Mouse (Mus musculus): ENCODE results near the gene Gm45021. TPM values are rescaled to one million over a fixed set of nuclear protein-coding genes. Genes with fewer than 3 reads are reported as not detected.
A peak's percentile ranks its signal among the peaks of the same experiment; 100 is the strongest.
"Not testable (repeated sequence)": the region's sequence is repeated elsewhere in the genome, so short reads cannot be mapped to it uniquely, and the experiment has no call there.

Gene Gm45021
- total RNA-seq, 2 experiments from 2014 or later, result not detected

DNA sequence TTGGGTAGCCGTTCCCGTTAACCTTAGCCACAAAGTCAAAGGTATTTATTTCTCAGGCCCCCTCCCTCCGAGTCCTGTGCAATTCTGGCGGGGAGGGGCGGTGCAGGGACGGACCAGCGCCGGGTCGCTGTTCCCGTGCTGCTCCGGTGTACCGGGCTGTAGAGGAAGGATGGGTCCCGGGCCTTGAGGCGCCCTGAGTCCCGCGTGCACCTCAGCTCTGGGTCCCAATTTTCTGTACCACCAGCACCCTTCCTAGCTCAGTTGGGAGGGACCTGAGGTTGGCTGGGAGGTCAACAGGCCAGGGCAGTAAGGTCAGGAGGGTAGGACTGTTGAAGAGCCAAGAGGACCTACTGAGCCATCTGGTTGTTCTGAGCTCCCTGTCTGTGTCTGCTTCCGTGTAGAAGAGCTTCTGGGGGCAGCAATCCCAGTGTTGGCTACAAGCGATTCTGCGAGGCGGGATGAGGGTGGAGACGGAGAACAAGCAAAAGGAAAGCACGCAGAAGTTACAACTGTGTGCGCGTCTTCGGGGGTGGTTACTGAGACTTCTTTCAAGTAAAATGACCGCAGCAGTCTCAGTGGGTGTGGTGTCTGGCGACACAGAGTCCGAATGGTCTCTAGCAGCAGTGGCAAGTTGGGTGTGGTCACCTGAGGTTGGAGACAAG is 12.8 kb downstream of the Gm45021 start:
- ATAC-seq (replicated peaks; ENCODE audit: low FRiP score, low TSS enrichment, poor library complexity, severe bottlenecking), result peak; percentile 39

DNA sequence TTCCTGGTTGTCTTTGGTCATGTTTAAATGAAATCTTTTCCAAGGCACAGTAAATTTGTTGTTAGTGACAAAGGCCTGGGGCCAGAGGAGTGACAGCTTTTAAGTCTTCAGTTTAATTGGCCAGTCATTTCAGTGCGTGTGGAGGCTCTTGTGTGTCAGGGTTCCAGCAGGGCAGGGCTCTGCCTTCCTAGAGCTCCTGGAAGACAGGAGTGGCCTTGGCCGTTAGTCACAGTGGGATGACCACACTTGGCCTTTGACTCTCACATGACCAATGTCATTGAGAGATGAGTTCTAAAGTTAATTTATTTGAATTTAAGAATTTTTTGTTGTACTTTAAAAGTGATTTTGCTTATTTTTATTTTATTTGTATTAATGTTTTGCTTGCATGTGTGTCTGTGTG is 18.7 kb downstream of the Gm45021 start:
- no peak for ATAC-seq (replicated peaks; ENCODE audit: low FRiP score, low TSS enrichment, poor library complexity, severe bottlenecking)

DNA sequence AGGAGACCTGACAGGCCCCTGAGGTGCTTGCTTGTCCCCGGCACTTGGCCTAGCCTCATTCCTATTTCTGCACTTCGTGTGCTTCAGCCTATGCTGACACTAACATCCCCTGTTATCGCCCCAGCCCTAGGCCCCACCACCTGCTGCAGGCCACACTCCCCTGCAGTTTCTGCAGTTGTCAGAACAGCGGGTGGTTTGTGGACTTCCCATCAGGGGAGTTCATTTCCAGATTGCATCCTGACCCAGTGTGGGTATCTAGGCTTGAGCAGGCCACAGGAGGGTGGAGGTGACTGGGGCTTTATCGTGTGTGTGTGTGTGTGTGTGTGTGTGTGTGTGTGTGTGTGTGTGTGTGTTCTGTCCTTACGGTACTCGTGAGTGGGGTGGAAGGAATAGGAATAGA is 20.1 kb downstream of the Gm45021 start:
- peak; percentile 75 for ATAC-seq (replicated peaks; ENCODE audit: low FRiP score, low TSS enrichment, poor library complexity, severe bottlenecking)

DNA sequence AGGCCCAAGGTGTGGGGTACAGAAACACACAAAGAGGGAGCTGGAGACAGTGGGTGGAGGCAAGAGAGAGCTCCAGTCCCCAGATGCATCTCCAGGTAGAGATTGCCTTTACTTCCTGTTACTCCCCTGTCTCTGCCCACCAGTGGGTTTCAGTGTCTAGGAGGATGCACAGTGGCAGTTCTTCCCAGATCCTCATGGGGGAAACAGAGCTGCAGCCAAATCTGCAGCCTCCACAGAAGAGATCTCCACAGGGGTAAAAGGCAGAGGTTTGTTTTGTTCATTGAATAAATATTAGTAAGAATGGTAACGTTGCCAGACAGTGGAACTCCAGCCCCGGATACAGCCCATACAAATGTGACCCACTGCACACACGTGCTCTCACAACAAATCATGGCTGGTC is 21.2 kb downstream of the Gm45021 start:
- no peak for ATAC-seq (replicated peaks; ENCODE audit: low FRiP score, low TSS enrichment, poor library complexity, severe bottlenecking)

DNA sequence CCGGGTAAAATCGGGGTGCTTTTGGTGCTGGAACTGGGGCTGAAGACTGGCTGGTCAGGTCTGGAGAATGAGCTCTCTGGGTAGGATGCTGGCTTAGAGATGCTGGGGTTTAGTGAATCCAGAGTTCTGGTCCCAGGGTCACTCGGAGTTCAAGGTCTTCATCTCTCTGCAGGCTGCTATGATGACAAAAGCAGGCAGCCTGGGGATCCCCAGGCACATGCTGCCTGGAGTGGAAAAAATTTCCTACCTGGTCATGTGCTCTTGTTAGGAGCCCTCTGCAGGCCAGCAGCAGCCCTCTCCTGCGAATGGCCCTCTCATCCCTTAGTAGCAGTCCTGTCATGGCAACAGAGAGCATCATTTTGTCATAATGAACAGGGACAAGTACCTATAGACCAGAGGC is 24.1 kb downstream of the Gm45021 start:
- ATAC-seq (replicated peaks; ENCODE audit: low FRiP score, low TSS enrichment, poor library complexity, severe bottlenecking), result no peak

DNA sequence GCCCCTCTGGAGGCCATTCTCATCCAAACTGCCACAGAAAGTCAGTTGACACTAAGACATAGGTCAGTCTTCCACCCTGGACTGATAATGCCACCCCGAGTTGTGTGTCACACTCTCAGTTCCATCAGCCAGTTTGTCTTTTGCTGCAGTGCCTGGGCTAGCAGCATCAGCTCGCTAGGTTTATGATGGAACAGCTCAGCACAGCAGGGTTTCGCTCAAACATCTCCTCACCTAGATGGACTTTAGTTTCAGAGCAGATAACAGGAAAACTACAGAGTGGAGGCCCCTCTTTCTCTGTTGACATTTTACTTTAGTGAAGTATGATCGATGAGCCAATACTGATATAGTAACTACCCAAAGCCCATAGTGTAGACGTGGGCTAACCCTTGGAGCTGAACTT is 25.3 kb downstream of the Gm45021 start:
- no peak for ATAC-seq (replicated peaks; ENCODE audit: low FRiP score, low TSS enrichment, poor library complexity, severe bottlenecking)

DNA sequence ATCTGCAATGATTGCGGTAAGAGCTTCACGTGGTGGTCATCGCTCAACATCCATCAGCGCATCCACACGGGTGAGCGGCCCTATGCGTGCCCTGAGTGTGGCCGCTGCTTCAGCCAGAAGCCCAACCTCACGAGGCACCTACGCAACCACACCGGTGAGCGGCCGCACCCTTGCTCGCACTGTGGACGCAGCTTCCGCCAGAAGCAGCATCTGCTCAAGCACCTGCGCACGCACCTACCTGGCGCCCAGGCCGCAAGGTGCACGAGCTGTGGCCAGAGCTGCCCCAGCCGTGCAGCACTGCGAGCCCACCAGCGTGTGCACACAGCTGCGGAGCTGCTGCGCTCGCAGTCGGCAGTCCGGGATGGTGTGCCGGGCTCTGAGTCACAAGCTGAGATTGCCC is 30.6 kb downstream of the Gm45021 start:
- ATAC-seq (replicated peaks; ENCODE audit: low FRiP score, low TSS enrichment, poor library complexity, severe bottlenecking), result no peak

DNA sequence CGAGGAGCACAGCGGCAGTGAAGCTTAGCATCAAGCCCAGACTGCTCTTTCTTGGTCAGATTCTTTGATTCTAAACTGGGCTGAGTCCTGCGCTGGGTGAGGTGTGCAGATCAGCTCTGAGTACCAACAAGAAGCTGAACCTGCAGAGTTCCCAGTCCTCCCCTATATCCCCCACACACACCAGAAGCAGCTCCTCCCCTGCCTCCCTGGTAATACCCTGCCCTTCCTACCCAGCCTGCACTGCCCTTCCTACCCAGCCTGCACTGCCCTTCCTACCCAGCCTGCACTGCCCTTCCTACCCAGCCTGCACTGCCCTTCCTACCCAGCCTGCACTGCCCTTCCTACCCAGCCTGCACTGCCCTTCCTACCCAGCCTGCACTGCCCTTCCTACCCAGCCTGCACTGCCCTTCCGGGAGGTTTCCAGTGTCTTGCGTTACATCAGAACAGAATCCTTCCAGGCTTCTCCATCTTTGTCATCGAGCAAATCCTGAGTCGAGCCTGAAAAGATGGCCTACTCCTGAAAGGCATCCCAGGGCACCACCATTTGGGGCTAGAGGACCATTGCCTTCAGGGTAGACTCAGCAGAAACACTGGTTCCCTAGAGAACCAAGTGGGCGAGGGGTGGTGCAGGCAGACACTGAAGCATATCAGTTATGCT is 32.9 kb downstream of the Gm45021 start:
- ATAC-seq (replicated peaks; ENCODE audit: low FRiP score, low TSS enrichment, poor library complexity, severe bottlenecking), result not testable (repeated sequence)

DNA sequence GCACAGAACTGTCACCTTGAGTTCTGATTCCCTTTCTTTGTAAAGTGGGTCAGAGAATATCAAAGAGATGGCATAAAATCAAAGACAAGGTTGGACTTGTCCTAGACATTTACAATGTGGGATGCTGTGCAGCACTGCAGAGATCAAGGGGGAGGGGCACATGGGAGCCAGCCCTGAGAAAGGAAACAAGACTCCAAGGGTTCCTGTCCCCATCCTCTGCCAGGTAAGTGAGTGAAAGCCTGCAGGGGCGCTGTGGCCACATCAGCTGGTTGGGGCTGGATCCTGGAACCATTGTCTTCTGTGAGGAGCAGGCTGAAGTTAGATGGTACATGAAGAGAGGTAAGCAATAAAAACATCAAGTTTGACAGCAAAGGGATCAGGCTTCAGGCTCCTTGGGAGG is 34.0 kb downstream of the Gm45021 start:
- ATAC-seq (replicated peaks; ENCODE audit: low FRiP score, low TSS enrichment, poor library complexity, severe bottlenecking), result no peak

DNA sequence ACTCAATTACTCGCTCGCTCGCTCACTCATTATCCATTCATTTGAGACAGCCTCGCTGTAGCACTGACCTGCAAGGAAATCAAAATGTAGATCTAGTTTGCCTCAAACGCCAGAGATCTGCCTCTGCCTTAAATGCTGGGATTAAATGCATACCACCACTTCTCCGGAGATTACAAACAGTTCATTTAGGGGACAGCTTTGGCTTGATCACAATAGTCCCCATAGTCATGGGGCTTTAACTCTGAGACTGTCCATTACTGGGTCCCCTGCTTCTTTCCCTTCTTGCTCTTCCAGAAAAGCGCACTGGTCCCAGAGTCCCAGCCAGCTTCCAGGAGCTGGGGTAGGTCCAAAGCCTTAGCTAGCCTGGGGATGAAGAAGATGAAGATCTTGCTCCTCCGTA is 37.1 kb downstream of the Gm45021 start, which contains the start of gene AI854703:
AI854703 (plus strand) TSS at position 301 of the 400 bp plus-strand sequence.
- no peak for ATAC-seq (replicated peaks; ENCODE audit: low FRiP score, low TSS enrichment, poor library complexity, severe bottlenecking)

DNA sequence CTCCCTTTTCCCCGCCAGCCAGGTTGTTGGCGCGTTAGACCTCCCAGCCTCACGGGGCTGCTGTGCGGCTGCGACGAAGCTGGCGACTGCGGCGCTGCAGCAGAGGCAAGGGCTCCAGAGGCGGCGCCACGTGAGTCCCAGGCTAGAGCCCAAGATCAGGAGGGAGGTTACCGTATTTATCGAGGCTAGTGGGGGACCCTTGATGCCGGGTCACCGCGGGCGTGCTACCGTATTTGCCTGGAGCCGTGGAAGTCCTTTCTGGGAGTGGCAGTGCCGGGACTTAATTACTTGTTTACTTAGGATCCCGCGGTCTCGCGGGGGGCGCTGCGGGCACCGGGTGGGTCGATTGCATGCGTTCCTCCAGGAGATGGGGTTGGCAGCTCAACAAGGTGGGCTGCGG is 37.6 kb downstream of the Gm45021 start:
- peak; percentile 91 for ATAC-seq (replicated peaks; ENCODE audit: low FRiP score, low TSS enrichment, poor library complexity, severe bottlenecking)

DNA sequence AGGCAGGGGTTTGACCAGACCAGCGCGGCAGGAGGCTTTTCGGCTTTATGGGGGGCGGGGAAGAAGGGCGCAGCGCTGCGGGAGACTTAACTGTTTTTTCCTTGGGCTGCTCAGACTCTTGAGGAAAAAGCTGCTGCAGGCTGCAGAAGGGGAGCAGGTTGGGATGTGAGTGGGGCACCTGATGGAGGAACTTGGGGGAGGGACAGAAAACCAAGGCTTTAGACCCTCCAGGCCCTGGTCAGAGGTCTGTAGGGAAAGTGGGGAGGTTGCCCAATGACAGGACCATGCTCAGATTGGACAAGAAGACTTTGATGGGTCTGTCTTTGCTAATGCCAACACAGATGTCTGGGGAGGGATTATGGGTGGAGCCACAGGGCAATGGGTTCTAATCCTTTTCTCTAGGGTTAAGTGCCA is 38.1 kb downstream of the Gm45021 start:
- ATAC-seq (replicated peaks; ENCODE audit: low FRiP score, low TSS enrichment, poor library complexity, severe bottlenecking), result no peak

DNA sequence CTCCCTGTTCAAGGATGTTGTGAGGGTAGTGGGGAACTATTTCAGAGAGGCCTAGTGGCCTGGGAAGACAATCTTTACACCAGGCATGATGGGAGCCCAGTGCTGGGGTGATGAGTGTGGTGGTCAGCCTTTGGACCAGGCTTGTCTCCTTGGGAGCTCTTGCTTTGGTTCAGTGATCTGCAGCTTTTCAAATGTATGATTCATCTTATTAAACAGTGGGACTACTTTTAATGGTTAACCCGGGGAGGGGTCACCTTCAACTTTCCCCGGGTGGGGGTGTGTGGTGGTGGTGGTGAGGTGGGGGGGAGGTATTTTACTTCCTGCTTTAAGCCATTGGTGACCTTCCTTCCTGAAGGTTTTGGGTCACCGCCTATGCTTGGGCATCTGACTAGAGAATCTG is 39.0 kb downstream of the Gm45021 start:
- no peak for ATAC-seq (replicated peaks; ENCODE audit: low FRiP score, low TSS enrichment, poor library complexity, severe bottlenecking)

DNA sequence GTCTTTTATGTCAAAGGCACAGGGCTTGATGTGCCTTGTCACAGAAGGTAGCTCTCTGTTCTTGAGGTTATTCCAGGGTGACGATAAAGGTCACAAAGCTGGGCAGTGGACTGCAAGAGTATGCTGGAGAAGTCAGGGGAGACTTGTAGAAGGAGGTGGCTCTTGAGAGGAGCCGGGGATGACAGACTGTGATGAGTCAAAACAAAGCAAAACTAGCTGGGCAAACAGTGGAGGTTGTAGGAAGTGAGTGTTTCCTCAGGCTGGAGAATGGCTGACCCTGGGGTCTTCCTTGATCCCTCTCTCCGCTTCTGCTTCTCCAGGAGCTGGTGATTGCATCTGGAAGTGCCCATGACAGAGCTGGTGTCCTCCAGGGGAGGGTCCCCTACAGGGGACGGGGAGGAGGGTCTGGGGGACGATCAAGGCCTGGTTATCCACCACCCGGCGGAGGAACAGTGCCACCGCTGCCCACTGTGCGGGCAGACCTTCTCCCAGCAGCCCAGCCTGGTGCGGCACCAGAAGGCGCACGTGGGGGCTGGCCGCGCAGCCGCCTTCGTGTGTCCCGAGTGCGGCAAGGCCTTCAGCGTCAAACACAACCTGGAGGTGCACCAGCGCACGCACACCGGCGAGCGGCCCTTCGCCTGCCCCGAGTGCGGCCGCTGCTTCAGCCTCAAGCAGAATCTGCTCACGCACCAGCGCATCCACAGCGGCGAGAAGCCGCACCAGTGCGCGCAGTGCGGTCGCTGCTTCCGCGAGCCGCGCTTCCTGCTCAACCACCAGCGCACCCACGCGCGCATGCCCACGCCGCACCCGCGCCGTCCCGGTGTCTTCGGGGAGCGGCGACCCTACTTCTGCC is 39.6 kb downstream of the Gm45021 start:
- ATAC-seq (replicated peaks; ENCODE audit: low FRiP score, low TSS enrichment, poor library complexity, severe bottlenecking), result 0 out of 2 replicates have a peak, but pooled peaks have one; percentile 14

DNA sequence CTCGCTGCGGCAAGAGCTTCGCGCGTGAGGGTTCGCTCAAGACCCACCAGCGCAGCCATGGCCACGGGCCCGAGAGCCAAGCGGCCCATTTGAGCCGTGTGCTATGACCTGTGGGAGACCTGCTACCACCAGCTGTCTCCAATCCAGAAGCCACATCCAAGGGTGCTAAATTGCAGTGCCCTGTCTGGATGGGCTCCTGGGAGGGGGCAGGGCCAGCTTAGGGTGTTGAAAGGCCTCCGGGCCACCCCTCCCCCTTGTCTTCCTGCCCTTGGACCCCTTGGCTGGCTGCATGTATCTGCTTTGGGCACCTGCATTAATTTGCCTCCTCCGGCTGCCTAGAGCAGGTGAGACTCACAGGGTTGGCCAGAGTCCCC is 40.2 kb downstream of the Gm45021 start:
- no peak for ATAC-seq (replicated peaks; ENCODE audit: low FRiP score, low TSS enrichment, poor library complexity, severe bottlenecking)

DNA sequence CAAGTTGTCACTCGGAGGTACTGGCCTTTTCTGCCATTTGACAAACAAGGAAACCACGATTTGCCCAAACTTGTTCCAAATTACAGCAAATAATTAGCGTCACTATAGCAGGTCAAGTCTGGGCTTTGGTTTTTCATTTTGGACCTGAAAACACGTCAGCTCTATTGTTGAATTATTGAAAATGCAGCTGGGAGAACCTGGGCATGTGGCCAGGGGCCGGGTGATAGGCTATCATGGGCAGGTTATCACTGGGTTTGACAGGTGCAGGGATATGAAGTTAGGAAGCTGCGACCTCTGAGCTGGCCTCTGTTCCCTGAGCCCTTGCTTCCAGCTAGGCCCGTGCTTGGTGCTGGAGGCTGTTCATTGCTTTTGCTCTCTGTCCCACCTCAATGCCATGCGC is 41.4 kb downstream of the Gm45021 start:
- ATAC-seq (replicated peaks; ENCODE audit: low FRiP score, low TSS enrichment, poor library complexity, severe bottlenecking), result no peak

DNA sequence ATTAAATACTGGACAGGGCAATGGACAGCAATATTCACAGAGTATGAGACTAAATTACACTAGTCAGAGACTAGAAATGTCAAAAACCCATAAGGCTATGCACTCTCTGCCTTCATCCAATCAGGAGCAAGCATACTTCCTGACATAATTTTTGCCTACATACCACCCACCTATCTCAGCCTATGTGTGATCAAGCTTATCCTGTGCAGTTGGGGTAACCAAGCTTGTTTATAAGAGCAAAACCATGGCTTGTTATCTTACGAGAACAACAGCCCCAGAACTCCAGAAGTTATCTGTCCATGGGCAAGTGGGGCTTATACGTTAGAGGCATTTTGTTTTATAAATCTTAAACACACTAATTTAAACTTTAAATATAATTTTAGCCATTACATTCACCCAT is 45.7 kb downstream of the Gm45021 start:
- peak; percentile 96 for ATAC-seq (replicated peaks; ENCODE audit: low FRiP score, low TSS enrichment, poor library complexity, severe bottlenecking)

DNA sequence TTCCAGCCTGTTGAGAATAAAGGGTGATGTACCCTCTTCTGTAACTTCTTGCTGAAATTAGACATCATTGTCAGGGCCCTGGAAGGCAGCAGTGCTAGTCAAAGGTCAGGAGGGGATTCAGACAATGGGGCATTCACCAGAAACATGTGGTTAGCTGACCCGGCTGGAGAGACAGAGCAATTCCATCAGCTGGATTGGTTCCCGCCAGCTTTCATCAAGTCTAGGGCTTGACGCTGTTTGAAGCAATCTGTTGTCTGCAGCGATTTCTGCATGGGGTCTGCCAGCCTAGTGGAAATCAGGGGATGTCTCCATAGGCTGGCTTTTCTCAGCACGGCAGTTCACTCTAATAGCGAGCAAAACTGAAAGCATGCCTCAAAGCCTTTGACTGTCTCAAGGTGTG is 47.1 kb downstream of the Gm45021 start:
- no peak for ATAC-seq (replicated peaks; ENCODE audit: low FRiP score, low TSS enrichment, poor library complexity, severe bottlenecking)

DNA sequence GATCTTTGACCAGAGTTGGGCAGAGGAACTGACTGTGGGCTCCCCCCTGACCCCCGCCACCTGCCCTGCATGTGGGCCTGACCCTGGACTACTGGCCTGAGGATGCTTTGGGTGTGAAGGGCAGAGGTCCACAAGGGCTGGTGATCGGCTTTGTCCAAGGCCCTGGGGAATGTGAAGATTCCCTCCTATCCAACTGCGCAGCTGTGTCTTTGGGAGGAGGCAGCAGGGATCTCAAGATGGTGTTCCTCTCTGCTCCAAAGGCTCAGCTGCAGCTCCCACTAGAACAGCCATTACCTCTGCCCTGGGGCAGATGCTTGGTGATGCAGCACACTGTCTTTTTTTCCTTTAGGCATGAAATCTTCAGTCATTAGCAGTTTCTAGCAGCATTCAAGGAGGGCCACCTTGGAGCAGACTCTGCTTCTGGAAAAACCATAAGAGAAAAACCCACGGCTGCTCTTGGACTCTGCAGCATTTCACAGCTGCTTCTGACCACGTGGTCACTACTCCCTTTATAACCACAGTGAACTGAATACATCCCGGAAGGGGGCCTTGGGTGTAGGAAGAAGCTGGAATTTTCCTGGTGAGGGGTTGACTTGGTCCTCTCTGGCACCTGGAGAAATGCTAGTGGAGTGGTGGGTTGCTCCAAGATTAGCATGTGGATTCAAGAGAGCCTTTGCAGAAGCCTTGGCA is 48.5 kb downstream of the Gm45021 start:
- no peak for ATAC-seq (replicated peaks; ENCODE audit: low FRiP score, low TSS enrichment, poor library complexity, severe bottlenecking)

DNA sequence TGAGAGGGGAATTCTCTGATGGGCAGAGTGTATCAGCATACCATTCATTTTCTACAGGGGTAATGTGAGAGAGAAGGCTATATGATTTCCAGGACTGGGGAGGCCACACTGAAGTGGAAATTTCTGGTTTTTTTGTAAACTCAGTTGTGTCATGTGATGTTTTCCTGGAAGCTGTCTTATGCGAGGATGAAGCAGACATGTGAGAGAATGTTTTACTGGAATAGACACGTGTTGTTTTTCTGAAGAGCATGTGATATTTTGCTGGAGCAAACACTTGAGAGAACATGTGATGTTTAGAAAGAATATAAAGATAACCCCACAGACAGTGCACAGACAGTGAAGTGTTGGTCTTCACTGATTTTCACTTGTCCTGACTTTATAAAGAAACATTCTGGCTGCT is 49.1 kb downstream of the Gm45021 start:
- no peak for ATAC-seq (replicated peaks; ENCODE audit: low FRiP score, low TSS enrichment, poor library complexity, severe bottlenecking)

Measured in megakaryocyte-erythroid progenitor cell, adult 5-6 weeks (primary cell).